Mouse (Mus musculus) fibroblast of lung, adult 2 months (primary cell): ENCODE results near the gene Uba2.
"Not testable (repeated sequence)": the region's sequence is repeated elsewhere in the genome, so short reads cannot be mapped to it uniquely, and the experiment has no call there.

Experiments
- DNase-seq: peaks from one replicate; pipeline ENCODE4 v3.0.0-alpha.2; 2011; ENCODE audit warnings: low read depth

Gene Uba2

GRCm38 (mm10) chr7:34169454-34169853 is at the start of gene Uba2:
Gene Uba2 (minus strand): TSS chr7:34169599.
- no peak for DNase-seq

- no peak for DNase-seq
Measured at GRCm38 (mm10) chr7:34218496-34218895, 49.1 kb upstream of the Uba2 start.

GRCm38 (mm10) chr7:34216474-34216873 is 47.1 kb upstream of the Uba2 start:
- no peak for DNase-seq

- no peak for DNase-seq
Measured at GRCm38 (mm10) chr7:34215481-34215880, 46.1 kb upstream of the Uba2 start.

GRCm38 (mm10) chr7:34214644-34215043 is 45.2 kb upstream of the Uba2 start:
- DNase-seq = no peak

GRCm38 (mm10) chr7:34213281-34213680 is 43.9 kb upstream of the Uba2 start:
- DNase-seq = no peak

GRCm38 (mm10) chr7:34208027-34208745 is 38.8 kb upstream of the Uba2 start:
- DNase-seq = no peak

GRCm38 (mm10) chr7:34206331-34206730 is 36.9 kb upstream of the Uba2 start:
- no peak for DNase-seq

- not testable (repeated sequence) for DNase-seq
Measured at GRCm38 (mm10) chr7:34202147-34202546, 32.7 kb upstream of the Uba2 start.

GRCm38 (mm10) chr7:34200829-34201228 is 31.4 kb upstream of the Uba2 start:
- no peak for DNase-seq

- DNase-seq = no peak
Measured at GRCm38 (mm10) chr7:34198346-34198745, 28.9 kb upstream of the Uba2 start.

- peak; percentile 67 for DNase-seq
Measured at GRCm38 (mm10) chr7:34196132-34197128, 27.0 kb upstream of the Uba2 start, which contains the start of gene Pdcd2l. Gene Pdcd2l (minus strand): TSS chr7:34196661.

GRCm38 (mm10) chr7:34195632-34196031 is 26.2 kb upstream of the Uba2 start:
- DNase-seq = no peak

GRCm38 (mm10) chr7:34192825-34193224 is 23.4 kb upstream of the Uba2 start:
- no peak for DNase-seq

GRCm38 (mm10) chr7:34189376-34189989 is 20.1 kb upstream of the Uba2 start:
- DNase-seq = no peak

GRCm38 (mm10) chr7:34183794-34184193 is 14.4 kb upstream of the Uba2 start:
- no peak for DNase-seq

- no peak for DNase-seq
Measured at GRCm38 (mm10) chr7:34183356-34183755, 14.0 kb upstream of the Uba2 start.

- not testable (repeated sequence) for DNase-seq
Measured at GRCm38 (mm10) chr7:34176241-34176640, 6.8 kb upstream of the Uba2 start.

GRCm38 (mm10) chr7:34172251-34172650 is 2.9 kb upstream of the Uba2 start:
- DNase-seq = no peak

- peak; percentile 69 for DNase-seq
Measured at GRCm38 (mm10) chr7:34168470-34169251, 738 bp downstream of the Uba2 start.

GRCm38 (mm10) chr7:34167766-34168469 is 1.5 kb downstream of the Uba2 start:
- DNase-seq = peak; percentile 3
